Mouse (Mus musculus) kidney, embryonic 15.5 days (tissue): ENCODE results near the gene Spock2. TPM values are rescaled to one million over a fixed set of nuclear protein-coding genes. Genes with fewer than 3 reads are reported as not detected.
"Not testable (repeated sequence)": the region's sequence is repeated elsewhere in the genome, so short reads cannot be mapped to it uniquely, and the experiment has no call there.

Experiments
- ATAC-seq: fragments of 200-750 bp; cut with Nextera tagmentation; replicated peaks from 2 replicates; pipeline ENCODE4 v1.8.0; 2017; ENCODE audit warnings: moderate TSS enrichment; ENCODE audit not compliant: low FRiP score
- H3K27ac ChIP-seq: fragments of 300-500 bp; sonication (generic); 2 replicates; pipeline ENCODE4 v1.5.1; 2015; ENCODE audit warnings: mild to moderate bottlenecking, inconsistent platforms
- H3K27me3 ChIP-seq: fragments of 300-500 bp; sonication (generic); 2 replicates; pipeline ENCODE4 v1.6.1; 2015; ENCODE audit warnings: inconsistent platforms
- H3K36me3 ChIP-seq: fragments of 300-500 bp; sonication (generic); 2 replicates; pipeline ENCODE4 v1.6.1; 2015; ENCODE audit warnings: inconsistent platforms
- H3K4me1 ChIP-seq: fragments of 300-500 bp; sonication (generic); 2 replicates; pipeline ENCODE4 v1.6.1; 2015; ENCODE audit warnings: inconsistent platforms
- H3K4me2 ChIP-seq: fragments of 300-500 bp; sonication (generic); 2 replicates; pipeline ENCODE4 v1.6.1; 2015; ENCODE audit warnings: moderate library complexity, mild to moderate bottlenecking, inconsistent platforms
- H3K4me3 ChIP-seq: fragments of 300-500 bp; sonication (generic); replicated peaks from 2 replicates; pipeline ENCODE4 v1.5.1; 2015; ENCODE audit warnings: mild to moderate bottlenecking, inconsistent platforms
- H3K9ac ChIP-seq: fragments of 300-500 bp; sonication (generic); 2 replicates; pipeline ENCODE4 v1.6.1; 2015; ENCODE audit warnings: mild to moderate bottlenecking, inconsistent platforms
- H3K9me3 ChIP-seq: fragments of 300-500 bp; sonication (generic); replicated peaks from 2 replicates; pipeline ENCODE4 v1.6.1; 2016; ENCODE audit warnings: inconsistent platforms
- WGBS: fragments of 180-500 bp; shearing (Covaris S2); methylation state at CpG from one replicate; pipeline ENCODE4 v1.1.7; 2015; ENCODE audit warnings: mixed read lengths; 5-methylcytosine and 5-hydroxymethylcytosine counted together
- polyA plus RNA-seq: library from polyadenylated mRNA; unstranded; fragments of >200 nt; fragmentation: Nextera tagmentation; extraction: Ambion mirVana; gene quantifications from 2 replicates; pipeline ENCODE4 v1.2.1, GENCODE M21; 2015

Spock2 gene
- polyA plus RNA-seq, 1 experiment from 2014 or later, result 52.8 TPM

DNA sequence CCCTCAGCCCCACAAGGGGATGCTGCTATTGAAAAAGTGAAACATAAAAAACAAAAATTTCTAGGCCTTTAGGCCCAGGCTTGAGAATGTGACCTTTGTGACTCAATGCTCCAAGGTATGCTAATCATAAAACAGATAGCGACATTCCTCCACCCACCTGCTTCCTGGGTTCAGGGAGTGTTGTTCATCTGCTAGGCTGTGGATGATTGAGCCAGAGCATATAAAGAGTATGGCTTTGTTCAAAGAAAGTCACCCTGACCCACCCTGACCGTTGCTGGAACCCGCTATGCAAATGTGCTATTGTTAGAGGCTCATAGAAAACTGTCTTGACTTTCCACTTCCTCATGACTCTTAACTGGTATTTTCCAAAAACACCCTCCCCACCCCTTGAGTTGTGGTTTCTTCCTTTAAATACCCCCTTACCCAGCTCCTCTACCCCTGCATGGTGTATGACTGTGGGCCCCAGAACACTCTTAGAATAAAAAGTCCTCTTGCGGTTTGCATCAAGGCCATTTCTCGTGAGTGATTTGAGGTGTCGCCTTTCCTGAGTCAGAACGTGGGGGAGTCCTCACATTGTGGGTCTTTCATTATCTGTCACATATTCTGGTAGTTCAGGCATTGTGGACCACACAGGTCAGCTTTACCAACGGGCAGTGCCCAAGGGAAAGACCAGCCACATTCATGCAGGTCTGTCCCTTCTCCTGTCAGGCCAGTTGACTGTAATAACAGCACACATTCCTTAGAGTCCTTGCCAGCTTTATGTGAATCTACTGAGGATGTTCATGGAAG lies 56.4 kb downstream of the Spock2 start:
- H3K9me3 ChIP-seq, H3K4me3 ChIP-seq, H3K36me3 ChIP-seq, H3K27ac ChIP-seq, H3K27me3 ChIP-seq, ATAC-seq, H3K4me1 ChIP-seq, H3K4me2 ChIP-seq, H3K9ac ChIP-seq: not testable (repeated sequence)
- WGBS, result 76% methylated on average over 8 of the region's 8 CpGs

DNA sequence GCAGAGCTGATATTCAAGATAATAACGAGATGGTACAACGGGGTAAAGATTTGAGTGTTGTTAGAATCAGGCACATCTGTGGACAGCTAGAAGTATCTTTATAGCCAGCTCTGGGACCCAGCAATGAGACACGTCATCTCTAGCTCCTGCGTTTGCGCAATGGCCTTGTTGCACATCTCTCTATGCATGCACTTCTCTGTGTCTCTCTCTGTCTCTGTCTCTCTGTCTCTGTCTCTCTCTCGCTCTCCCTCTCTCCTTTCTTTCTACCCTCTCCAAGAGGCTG lies 56.9 kb downstream of the Spock2 start:
- WGBS, result 86% methylated on average over 6 of the region's 6 CpGs
- Histone ChIP-seq H3K9me3 (no peaks in the 10 kb centered on the region), H3K27me3 (no peaks in the 10 kb centered on the region), H3K9ac (no peak overlapping the region), H3K27ac (no peak overlapping the region), H3K4me3 (no peak overlapping the region), H3K36me3 (no peaks in the 10 kb centered on the region), H3K4me2 (no peak overlapping the region), H3K4me1 (no peaks in the 10 kb centered on the region)
- no peak for ATAC-seq

DNA sequence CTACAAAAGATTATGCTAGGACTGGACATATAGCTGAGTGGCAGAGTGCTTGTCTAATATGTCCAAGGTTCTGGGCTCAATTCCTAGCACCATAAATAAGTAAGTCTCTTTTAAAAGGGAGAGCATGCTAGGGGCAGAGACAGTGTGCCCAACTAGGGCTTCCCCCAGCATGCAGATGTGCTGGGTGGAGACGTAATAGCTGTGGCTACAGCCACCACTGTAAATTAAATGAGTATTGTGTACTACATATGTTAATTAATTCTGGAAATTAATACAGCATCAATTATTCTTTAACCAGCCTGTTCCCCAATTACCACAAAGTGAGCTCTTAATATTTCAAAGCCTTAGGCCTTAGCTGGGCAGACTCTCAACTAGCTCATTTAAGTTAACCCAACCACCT lies 58.9 kb downstream of the Spock2 start:
- 91% methylated on average over 1 of the region's 1 CpGs for WGBS
- H3K9ac ChIP-seq, result no peak overlapping the region
- H3K27me3 ChIP-seq, result no peaks in the 10 kb centered on the region
- no peaks in the 10 kb centered on the region for H3K36me3 ChIP-seq
- no peak overlapping the region for H3K4me3 ChIP-seq
- H3K4me2 ChIP-seq, result no peak overlapping the region
- H3K27ac ChIP-seq, result no peak overlapping the region
- ATAC-seq, result no peak
- no peaks in the 10 kb centered on the region; the same call in 1 of the 2 replicates for H3K9me3 ChIP-seq
- H3K4me1 ChIP-seq, result no peaks in the 10 kb centered on the region

DNA sequence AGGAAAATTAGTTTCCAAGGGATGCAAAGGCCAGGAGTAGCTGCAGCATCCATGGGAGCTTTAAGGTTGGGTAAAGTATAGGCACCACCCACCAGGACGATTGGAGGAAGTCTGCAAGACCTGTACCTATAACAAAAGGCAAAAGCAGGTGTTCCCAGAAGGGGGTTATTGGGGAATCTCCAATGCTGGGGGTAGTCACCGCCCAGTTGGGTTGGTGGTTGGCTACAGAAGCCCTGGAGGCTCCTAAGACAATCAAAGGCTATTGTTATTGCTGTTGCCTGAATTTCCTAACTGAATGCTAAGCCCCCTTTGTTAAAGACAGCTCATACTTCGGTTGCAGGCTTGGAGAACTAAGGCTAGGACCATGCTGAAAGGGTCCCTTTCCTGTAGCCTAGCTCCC lies 60.0 kb downstream of the Spock2 start:
- no peak overlapping the region for H3K9ac ChIP-seq
- no peaks in the 10 kb centered on the region; the same call in 1 of the 2 replicates for H3K9me3 ChIP-seq
- peaks cover 8% of the 10 kb centered on the region for H3K4me1 ChIP-seq
- no peak overlapping the region for H3K4me3 ChIP-seq
- H3K27ac ChIP-seq, result no peak overlapping the region
- H3K36me3 ChIP-seq, result no peaks in the 10 kb centered on the region
- H3K4me2 ChIP-seq, result no peak overlapping the region
- 30% methylated on average over 3 of the region's 3 CpGs for WGBS
- ATAC-seq, result no peak
- no peaks in the 10 kb centered on the region for H3K27me3 ChIP-seq

DNA sequence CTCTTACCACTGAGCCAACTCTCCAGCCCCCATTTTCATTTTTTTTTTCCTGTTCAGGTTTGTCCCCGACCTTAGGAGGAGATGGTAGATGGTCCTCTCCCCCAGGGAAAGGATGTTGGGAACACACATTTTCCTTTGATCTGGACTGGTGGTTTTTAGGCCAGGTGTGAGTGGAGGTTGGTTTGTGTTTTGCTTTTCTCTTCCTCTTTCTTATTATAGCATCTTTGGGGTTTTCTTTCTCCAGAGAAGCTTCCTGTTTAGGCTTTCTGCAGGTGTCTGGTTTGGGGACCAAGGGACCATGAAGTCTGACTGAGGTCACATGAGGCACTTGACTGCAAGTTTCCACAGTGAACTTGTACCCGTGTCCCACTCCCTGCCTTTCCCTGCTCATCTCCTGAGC lies 62.3 kb downstream of the Spock2 start:
- Histone ChIP-seq H3K27me3 (no peaks in the 10 kb centered on the region), H3K4me1 (peaks cover 8% of the 10 kb centered on the region), H3K36me3 (no peaks in the 10 kb centered on the region), H3K9ac (no peak overlapping the region), H3K9me3 (no peaks in the 10 kb centered on the region; the same call in 1 of the 2 replicates), H3K27ac (no peak overlapping the region), H3K4me2 (no peak overlapping the region), H3K4me3 (no peak overlapping the region)
- no peak for ATAC-seq
- WGBS, result 65% methylated on average over 2 of the region's 2 CpGs

DNA sequence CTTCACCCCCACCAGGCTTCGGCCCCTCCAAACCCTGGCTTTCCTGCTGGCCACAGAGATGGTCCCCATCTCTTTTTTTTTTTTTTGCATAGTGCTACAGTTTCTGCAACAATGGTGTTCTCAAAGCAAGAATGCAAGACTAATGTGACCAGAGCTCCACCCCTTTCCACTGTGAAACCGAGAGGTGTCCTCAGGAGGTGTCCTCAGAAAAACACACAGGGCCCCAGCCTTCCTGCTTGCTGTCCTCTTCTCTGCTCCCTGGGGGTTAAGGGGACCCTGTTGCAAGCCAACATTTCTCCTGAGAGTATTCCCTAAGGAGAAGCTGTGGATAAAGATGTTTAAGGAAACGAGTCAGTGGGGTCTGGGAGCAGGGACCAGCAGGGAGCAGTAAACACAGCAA lies 62.9 kb downstream of the Spock2 start:
- no peaks in the 10 kb centered on the region for H3K36me3 ChIP-seq
- WGBS, result 63% methylated on average over 3 of the region's 3 CpGs

DNA sequence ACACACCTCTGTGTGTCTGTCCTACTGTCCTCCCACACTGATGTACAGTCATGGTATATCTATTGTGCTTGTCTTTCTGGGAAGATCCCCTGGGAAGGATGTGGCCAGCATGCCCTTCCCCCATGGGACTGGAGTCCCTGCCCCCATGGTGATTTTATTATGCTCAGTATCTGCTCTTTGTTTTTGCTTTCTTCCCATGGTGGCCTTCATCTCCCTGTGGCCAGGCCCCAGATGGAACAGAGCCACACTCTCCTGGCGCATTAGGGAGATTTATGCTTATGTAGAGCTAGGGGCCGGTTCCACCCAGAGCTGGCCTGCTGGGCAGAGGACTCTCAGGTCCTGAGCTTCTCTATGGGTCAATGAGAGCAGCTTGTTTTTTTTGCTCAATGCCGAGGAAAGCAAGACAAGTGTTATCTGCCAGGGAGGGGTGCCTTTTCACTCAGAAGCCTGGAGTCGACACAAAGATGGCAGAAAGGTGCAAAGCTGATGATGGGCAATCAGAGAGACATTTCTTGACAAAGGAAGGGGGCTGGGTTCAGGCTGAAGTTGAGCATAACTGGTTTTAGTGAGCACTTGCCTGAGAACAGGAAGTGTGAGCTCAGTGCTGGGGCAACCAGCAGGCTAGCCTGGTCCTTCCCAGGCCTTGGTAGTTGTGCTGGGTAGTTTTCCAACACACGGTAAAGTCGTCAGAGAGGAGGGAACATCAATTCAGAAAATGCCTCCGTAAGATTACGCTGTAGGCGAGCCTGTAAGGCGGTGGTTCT lies 64.5 kb downstream of the Spock2 start:
- no peak overlapping the region for H3K4me3 ChIP-seq
- no peaks in the 10 kb centered on the region for H3K27me3 ChIP-seq
- no peaks in the 10 kb centered on the region; the same call in 1 of the 2 replicates for H3K9me3 ChIP-seq
- H3K36me3 ChIP-seq, result no peaks in the 10 kb centered on the region
- H3K9ac ChIP-seq, result no peak overlapping the region
- 0 out of 2 replicates have a peak, but pooled peaks have one; percentile 40 for ATAC-seq
- no peak overlapping the region for H3K4me2 ChIP-seq
- H3K4me1 ChIP-seq, result peaks cover 8% of the 10 kb centered on the region
- no peak overlapping the region for H3K27ac ChIP-seq
- 62% methylated on average over 10 of the region's 10 CpGs for WGBS

More for the DNA sequence above, 62.9 kb downstream of the Spock2 start:
- Histone ChIP-seq H3K4me1 (peaks cover 8% of the 10 kb centered on the region), H3K4me2 (no peak overlapping the region), H3K9ac (no peak overlapping the region), H3K27ac (no peak overlapping the region), H3K27me3 (no peaks in the 10 kb centered on the region), H3K4me3 (no peak overlapping the region), H3K9me3 (no peaks in the 10 kb centered on the region; the same call in 1 of the 2 replicates)
- no peak for ATAC-seq

DNA sequence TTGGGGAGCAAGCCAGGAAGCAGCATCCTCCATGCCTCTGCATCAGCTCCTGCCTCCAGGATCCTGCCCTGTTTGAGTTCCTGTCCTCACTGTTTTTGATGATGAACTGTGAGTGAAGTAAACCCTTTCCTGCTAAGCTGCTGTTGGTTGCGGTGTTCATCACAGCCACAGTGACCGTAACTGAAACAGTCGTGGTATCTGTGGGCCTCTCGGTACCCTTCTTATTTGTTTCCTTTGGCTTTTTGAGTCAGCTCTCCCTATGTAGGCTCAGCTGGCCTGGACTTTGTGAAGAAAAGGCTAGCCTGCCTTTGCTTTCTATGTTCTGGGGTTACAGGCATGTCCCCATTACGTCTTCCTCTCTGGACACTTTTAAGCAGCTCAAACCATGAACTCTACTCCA lies 65.3 kb downstream of the Spock2 start:
- Histone ChIP-seq H3K4me3 (no peak overlapping the region), H3K27me3 (no peaks in the 10 kb centered on the region), H3K4me2 (no peak overlapping the region), H3K27ac (no peak overlapping the region), H3K9ac (no peak overlapping the region), H3K36me3 (no peaks in the 10 kb centered on the region), H3K9me3 (no peaks in the 10 kb centered on the region; the same call in 1 of the 2 replicates), H3K4me1 (peaks cover 8% of the 10 kb centered on the region)
- WGBS, result 94% methylated on average over 5 of the region's 5 CpGs
- no peak for ATAC-seq

DNA sequence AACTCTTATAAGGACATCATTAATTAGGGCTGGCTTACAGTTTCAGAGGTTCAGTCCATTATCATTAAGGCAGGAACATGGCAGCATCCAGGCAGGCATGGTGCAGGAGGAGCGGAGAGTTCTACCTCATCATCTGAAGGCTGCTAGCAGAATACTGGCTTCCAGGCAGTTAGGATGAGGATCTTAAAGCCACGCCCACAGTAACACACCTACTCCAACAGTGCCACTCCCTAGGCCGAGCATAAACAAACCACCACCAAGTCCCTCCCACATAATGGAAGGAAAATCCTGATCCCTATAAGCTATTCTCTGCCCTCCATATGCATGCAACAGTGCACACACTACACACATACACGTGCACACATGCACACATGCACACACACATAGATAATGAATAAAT lies 66.3 kb downstream of the Spock2 start:
- Histone ChIP-seq H3K4me3 (no peak overlapping the region), H3K4me2 (no peak overlapping the region), H3K36me3 (no peaks in the 10 kb centered on the region), H3K27me3 (no peaks in the 10 kb centered on the region), H3K9me3 (no peaks in the 10 kb centered on the region; the same call in 1 of the 2 replicates), H3K27ac (no peak overlapping the region), H3K9ac (no peak overlapping the region), H3K4me1 (peaks cover 8% of the 10 kb centered on the region)
- no peak for ATAC-seq
- 88% methylated on average over 4 of the region's 4 CpGs for WGBS

- H3K4me3 ChIP-seq, result no peak overlapping the region
- H3K27me3 ChIP-seq, result no peaks in the 10 kb centered on the region
- no peak overlapping the region for H3K4me2 ChIP-seq
- no peak for ATAC-seq
- WGBS, result 59% methylated on average over 10 of the region's 10 CpGs
- no peaks in the 10 kb centered on the region; the same call in 1 of the 2 replicates for H3K9me3 ChIP-seq
- no peaks in the 10 kb centered on the region for H3K36me3 ChIP-seq
- no peak overlapping the region for H3K9ac ChIP-seq
- H3K4me1 ChIP-seq, result peaks cover 8% of the 10 kb centered on the region
- no peak overlapping the region for H3K27ac ChIP-seq
Measured at GRCm38 (mm10) chr10:60173035-60173434, 67.0 kb downstream of the Spock2 start.

DNA sequence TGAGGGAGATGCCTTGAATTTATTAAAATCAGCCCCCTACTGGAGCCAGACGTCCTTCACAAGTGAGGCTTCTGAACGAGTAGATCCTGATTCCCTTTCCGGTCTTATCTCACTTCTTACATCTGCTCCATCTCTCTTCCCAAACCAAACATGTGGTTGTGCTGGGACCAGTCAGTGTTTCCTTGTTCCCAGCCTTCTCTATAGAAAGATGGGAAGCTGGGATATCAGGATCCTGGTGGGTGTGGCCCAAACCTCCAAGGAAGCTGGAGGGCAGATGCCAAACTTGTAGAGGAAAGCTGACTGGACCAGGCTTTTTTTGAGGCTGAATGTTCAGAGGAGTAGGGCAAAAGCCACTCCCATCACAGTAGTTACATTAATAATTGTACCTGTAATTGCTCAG lies 68.5 kb downstream of the Spock2 start:
- Histone ChIP-seq H3K4me1 (peaks cover 8% of the 10 kb centered on the region), H3K4me2 (no peak overlapping the region), H3K9ac (no peak overlapping the region), H3K36me3 (no peaks in the 10 kb centered on the region), H3K4me3 (no peak overlapping the region), H3K9me3 (no peaks in the 10 kb centered on the region), H3K27me3 (no peaks in the 10 kb centered on the region), H3K27ac (no peak overlapping the region)
- 73% methylated on average over 3 of the region's 3 CpGs for WGBS
- ATAC-seq, result no peak

GRCm38 (mm10) chr10:60175306-60175705 lies 69.3 kb downstream of the Spock2 start:
- not testable (repeated sequence) for H3K4me2 ChIP-seq, H3K27me3 ChIP-seq, ATAC-seq, H3K4me3 ChIP-seq, H3K4me1 ChIP-seq, H3K36me3 ChIP-seq, H3K9ac ChIP-seq, H3K9me3 ChIP-seq, H3K27ac ChIP-seq
- WGBS, result 91% methylated on average over 9 of the region's 9 CpGs
